Mouse (Mus musculus): ENCODE data around the gene Gstm5. TPM values are rescaled to one million over a fixed set of nuclear protein-coding genes. Genes with fewer than 3 reads are reported as not detected.
"Not testable (repeated sequence)": the region's sequence is repeated elsewhere in the genome, so short reads cannot be mapped to it uniquely, and the experiment has no call there.

Gene Gstm5
- total RNA-seq, 2 experiments from 2014 or later, result 156 to 161 TPM

DNA sequence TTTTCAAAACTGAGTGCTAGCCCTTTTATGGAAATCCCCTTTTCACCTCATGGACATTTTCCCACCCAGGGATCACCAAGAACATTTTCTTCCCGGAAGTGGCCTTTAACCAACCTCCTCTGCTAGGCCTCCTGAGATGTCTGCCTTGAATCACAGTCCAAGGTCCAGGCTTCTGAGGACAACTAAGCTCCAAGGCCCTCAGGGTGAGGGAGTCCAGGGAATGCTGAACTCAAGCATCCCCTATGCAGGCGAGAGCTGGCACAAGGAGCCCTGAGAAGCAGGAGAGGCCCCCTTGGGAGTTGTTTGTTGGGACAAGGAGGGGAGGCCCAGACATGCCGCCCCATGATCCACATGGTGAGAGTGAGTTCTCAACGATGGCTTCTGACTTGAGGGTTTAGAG lies 25.7 kb upstream of the Gstm5 start:
- DNase-seq (ENCODE audit: low spot score in 2 of 2), result no peak

DNA sequence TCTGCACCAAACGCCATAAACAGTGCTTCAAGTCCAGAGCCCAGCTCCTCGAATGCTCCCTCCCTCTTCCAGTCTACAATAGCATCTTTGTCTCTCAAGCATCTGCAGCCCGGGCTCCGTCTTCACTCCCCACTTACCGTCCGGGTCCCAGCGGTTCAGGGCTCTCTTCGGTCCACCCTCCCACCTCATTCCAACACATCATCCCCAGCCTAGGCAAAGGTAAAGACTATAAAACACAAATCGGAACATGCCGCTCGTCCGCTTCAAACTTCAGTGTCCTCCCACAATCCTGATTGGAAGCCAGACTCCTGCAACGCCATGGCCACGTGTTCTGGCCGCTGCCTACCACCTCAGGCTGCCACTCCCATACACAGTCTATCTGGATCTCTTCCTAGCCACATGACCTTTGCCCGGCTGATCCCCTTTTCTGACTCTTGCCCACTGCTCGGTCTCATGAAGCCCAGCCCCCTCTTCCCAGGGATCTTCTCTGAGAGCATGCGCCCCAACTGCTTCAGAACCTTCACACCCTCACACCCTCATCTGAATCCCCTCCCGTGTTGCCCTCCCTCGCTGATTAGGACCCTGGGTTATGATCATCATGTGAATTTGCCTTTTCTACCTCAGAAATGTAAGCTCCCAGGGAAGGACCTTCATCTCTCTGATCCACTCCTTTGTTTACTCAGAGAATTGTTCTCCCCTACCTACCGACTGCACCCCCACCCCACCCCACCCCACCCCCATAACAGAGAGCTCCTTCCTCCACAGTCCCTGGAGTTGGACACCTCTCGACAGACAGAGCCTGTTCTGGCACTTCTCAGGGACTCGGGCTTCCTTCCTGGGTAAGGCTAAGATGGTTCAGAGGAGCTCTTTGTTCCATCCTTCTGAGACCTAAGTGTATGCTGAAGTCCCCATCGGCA lies 22.0 kb upstream of the Gstm5 start:
- no peak for DNase-seq (ENCODE audit: low spot score in 2 of 2)

GRCm38 (mm10) chr3:107875231-107875630 lies 20.4 kb upstream of the Gstm5 start:
- no peak for DNase-seq (ENCODE audit: low spot score in 2 of 2)

DNA sequence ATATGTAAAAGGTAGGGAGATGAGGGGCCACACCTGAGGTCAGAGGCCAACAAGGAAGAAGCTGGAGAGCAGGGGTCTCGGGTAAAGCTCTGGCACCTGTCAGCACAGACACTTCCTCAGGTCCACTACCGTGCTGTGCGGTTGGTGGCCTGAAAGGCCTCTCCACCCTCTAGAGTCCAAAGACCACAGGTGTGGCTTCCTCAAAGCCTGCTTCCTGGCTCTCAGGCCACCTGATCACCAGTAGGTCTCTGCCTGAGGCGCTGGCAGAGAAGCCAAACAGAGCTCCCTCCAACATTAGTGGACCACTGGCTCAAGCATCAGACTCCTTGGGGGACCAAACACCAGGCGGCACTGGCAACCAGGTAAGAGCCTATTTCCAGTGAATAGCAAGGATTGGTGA lies 18.6 kb upstream of the Gstm5 start, which contains the start of gene Eps8l3:
Eps8l3 (plus strand) TSS at position 225 of the 400 bp plus-strand sequence.
- no peak for DNase-seq (ENCODE audit: low spot score in 2 of 2)

GRCm38 (mm10) chr3:107877747-107878736 lies 17.6 kb upstream of the Gstm5 start:
- no peak for DNase-seq (ENCODE audit: low spot score in 2 of 2)

GRCm38 (mm10) chr3:107887674-107888495 lies 7.7 kb upstream of the Gstm5 start:
- DNase-seq (ENCODE audit: low spot score in 2 of 2), result peak; percentile 70 to 75

GRCm38 (mm10) chr3:107889236-107889635 lies 6.4 kb upstream of the Gstm5 start:
- not testable (repeated sequence) for DNase-seq (ENCODE audit: low spot score in 2 of 2)

DNA sequence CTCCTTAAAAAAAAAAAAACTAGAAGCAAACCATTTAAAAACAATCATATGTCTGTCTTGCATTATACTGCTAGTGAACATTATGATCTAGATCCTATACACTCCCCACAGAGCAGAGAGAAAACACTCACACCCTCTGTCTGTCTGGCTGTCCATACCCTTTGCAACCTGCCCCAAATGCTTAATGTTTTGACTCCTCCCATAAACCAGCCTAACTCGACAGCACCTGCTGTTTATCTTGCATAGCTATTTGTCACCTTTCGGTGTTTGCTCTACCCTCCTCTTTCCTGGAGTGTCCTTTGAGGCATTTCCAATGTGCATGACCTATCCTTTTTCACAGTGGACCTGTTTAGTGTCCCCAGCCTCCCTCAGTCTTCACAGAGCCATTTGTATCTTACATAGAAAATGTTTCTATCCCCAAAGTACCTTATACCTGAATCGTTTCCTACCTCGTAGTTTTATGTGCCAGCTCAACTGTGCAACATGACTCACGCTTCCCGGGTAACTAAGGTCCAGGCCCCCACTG lies 364 bp upstream of the Gstm5 start:
- DNase-seq (ENCODE audit: low spot score in 2 of 2), result no peak

DNA sequence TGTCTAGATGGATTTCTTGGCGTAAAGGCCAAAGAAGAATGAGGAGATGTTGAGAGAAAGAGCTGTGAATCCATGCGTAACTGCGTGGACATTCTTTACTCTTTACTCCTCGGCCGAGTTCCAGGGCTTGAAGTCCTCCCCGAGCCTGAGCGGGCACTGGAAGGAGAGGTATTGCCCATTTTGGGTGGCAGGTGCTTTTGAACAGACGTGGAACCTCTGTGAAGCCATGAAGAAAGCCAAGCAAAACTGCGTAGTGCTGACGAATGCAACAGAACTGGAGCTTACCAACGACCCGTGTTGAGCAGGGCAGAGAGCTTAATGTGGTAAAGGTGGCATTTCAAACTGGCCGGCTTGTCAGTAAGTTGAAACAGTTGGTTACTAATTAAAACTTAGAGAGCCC lies 3.1 kb downstream of the Gstm5 start:
- no peak for DNase-seq (ENCODE audit: low spot score in 2 of 2)

DNA sequence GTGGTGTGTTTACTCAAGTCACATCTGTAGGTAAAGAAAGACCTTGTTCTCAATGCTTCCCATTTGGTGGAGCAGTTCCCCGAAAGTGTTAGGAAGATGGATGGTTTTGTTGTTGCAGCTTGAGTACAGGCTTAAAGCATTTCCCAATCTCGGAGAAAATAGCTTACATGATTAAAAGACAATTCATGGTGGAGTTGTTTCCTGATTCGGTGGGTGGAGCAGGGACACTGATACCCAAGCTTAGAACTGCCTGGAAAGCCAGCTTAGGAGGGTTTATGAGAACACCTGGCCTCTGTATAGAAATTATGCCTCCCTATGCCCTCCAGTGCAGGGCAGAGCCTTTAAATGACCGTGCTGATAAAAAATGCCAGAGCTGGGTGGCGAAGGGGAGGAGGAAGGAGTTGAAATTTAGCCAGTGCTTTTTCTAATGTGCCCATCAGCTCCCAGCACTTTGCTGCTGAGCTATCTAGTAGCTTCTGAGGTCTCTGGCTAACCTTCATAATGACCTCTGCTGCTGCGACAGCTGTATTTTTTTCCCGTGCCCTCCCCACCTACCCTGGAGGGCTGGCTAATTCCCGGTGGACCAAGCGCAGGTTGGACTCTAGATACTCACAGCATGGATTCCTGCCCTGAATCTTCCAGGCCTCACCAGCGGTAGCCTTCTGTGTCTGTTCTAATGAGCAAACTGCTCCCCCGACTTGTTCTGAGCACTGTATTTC lies 5.5 kb downstream of the Gstm5 start:
- no peak for DNase-seq (ENCODE audit: low spot score in 2 of 2)

- no peak for DNase-seq (ENCODE audit: low spot score in 2 of 2)
Measured at GRCm38 (mm10) chr3:107905942-107906341, 10.3 kb downstream of the Gstm5 start.

GRCm38 (mm10) chr3:107916674-107917073 lies 21.1 kb downstream of the Gstm5 start:
- DNase-seq (ENCODE audit: low spot score in 2 of 2), result no peak

DNA sequence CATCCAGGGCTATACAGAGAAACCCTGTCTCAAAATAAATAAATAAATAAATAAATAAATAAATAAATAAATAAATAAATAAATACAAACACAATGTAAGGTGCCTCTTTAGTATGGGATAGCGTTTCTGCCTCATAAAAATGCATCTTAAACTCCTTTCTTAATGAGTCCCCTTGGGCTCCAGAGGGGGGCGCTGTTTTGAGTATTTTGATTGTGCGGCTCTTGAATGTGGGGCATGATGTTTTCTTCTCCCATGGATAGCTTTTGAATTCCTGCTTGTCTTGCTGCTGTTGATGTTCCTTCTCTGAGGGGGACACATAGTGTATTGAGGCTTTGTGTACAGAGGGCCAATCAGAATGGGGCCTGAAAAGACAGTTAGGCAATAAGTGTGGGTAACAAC lies 21.5 kb downstream of the Gstm5 start:
- no peak for DNase-seq (ENCODE audit: low spot score in 2 of 2)

DNA sequence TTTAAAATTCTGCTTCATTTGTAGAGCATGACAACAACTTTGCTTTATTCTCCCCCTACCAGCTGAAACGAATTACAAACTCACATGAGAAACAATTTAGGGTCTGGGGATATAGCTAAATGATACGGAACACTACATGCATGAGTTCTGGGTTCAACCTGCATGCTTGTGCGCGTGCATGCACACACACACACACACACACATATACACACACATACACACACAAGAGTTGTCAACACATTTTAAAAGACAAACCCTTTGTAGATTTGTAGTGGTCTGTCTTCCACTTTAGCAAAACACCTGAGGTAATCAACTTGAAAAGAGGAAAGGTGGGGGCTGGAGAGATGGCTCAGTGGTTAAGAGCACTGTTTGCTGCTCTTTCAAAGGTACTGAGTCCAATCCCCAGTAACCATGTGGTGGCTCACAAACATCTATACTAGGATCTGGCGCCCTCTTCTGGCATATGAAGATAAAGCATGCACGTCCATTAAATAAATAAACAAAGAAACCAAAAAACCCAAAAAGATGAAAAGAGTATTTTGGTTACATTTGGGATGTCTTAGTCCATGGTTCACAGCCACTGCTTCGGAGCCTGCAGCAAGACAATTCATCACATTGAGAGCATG lies 22.3 kb downstream of the Gstm5 start:
- DNase-seq (ENCODE audit: low spot score in 2 of 2), result peak; percentile 66 to 78

DNA sequence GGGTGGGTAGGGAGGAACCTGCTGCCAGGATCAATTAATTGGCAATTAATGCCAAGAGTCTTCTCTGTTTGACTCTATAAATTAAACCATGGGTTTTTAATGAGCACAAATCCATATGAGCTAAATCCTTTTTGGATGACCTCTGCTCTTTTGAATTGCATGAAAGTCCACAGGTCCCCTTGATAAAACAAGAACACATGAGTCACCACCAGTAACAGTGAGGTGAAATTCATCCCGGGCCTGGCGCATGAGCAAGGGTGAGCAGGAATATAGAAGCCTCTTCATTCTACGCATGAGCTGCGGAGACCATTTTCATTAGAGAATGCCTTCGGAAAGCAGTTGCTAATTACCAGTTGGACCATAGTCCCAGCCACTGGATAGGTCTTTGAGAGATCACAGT lies 24.7 kb downstream of the Gstm5 start:
- no peak for DNase-seq (ENCODE audit: low spot score in 2 of 2)

- DNase-seq (ENCODE audit: low spot score in 2 of 2), result no peak
Measured at GRCm38 (mm10) chr3:107925335-107925734, 29.7 kb downstream of the Gstm5 start.

DNA sequence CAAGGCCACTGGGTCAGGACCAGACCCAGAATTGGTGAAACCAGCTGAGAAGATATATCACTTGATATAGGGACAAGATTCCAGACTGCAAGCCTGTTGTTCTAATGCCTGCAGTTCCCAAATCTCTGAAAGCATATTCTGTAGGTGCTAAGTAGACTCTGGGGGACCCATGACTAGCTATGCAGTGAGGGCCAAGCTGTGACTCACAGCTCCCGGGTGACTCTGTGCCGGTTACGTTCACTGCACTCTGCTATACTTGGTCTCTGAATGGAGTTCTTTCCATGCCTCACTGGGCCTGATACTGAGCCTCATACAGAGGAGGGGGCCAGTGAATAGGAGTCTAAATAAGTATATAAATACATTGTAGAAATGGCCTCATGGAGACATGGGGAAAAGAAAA lies 32.2 kb downstream of the Gstm5 start:
- DNase-seq (ENCODE audit: low spot score in 2 of 2), result no peak

GRCm38 (mm10) chr3:107928691-107929090 lies 33.1 kb downstream of the Gstm5 start:
- no peak for DNase-seq (ENCODE audit: low spot score in 2 of 2)

GRCm38 (mm10) chr3:107929243-107929642 lies 33.6 kb downstream of the Gstm5 start:
- DNase-seq (ENCODE audit: low spot score in 2 of 2), result no peak

Data from layer of hippocampus, postnatal 10 days (tissue).